Mouse (Mus musculus): ENCODE data around the gene Nploc4.

Gene Nploc4

GRCm38 (mm10) chr11:120378611-120379540, 58.6 kb downstream of the Nploc4 start, which contains the start of gene Faap100:
Gene Faap100, minus strand, starts transcription at chr11:120378764.
- peak; percentile 96 for DNase-seq (ENCODE audit: low read depth, low spot score)

DNA sequence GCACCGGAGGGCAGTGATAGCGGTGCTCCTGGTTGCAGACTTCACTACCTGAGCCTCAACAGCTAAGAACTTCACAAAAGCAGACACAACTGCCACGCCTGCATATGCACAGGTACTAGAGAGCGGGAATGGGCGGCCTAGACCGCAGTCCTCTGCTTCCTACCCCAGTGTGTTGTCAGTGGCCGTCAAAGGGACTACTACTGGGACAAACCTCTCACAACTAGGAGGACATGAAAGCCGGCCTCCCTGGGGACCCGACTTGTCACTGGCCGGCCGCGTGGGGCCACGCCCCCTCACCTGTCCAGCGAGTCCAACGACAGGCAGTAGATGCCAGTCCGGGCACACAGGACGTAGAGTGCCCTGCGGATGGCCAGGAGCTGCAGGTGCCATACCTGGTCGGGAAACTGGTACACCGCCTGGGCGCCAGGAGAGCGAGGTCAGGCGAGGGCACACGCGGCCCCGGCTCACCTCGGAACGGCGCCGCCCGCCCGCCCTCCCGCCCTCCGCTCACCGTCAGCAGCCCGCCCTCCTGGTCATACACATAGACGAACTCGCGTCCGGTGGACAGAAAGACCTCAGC, 59.4 kb downstream of the Nploc4 start:
- peak; percentile 50 for DNase-seq (ENCODE audit: low read depth, low spot score)

GRCm38 (mm10) chr11:120377337-120377736, 60.2 kb downstream of the Nploc4 start:
- no peak for DNase-seq (ENCODE audit: low read depth, low spot score)

- DNase-seq (ENCODE audit: low read depth, low spot score), result no peak
Measured at GRCm38 (mm10) chr11:120376302-120377160, 61.0 kb downstream of the Nploc4 start.

DNA sequence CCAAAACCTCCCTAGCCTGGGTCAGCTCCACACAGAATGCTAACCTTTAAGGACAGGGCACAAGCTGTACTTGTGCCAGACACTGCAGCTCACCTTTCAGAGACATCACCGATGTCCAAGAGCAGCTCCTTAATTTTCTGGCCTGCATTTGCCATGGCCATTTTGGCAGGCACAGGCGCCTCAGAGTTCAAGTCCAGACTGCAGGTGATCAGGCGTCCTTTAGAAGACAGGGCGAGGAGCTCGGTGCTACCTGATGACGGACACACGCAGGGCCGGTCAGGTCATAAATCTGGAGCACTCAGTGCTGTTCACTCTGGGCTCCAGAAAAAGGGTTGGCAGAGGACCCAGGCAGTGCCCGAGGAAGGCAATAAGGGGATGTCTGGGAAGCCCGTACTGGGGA, 62.2 kb downstream of the Nploc4 start:
- no peak for DNase-seq (ENCODE audit: low read depth, low spot score)

DNA sequence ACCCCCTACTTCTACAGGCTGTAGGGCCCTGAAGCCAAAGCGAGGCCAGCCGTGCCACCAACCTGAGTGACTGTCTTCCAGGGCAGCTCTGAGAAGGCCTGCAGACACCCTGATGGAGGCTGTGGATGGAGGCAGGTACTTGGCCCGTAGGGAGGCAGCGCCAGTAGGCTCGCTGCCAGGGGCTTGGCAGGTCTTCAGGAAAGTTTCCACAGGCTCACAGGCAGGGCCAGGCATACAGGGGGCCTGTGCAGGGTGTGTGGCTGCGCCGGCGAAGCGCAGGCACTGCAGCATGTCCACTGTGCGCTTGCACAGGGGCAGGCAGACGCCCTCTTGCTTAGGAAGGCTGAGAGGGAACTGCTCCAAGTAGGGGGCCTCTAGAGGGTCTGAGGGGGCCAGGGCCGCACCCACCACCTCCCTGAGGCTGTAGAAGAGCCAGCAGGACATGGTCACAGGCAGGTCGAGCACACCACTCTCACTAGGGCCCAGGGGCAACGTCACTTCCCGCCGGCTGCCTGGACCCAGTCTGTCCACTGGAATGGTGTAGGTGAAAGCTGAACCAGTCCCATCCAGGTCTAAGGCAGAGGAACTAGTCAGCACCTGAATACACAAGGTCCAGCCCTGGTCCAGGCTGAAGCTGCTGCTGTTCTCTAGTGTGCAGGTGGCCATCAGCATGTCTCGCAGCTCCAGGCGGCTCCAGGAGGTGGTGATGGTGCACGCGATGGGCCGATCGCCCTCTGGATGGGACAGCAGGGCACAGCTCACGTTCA, 63.5 kb downstream of the Nploc4 start:
- DNase-seq (ENCODE audit: low read depth, low spot score), result no peak

DNA sequence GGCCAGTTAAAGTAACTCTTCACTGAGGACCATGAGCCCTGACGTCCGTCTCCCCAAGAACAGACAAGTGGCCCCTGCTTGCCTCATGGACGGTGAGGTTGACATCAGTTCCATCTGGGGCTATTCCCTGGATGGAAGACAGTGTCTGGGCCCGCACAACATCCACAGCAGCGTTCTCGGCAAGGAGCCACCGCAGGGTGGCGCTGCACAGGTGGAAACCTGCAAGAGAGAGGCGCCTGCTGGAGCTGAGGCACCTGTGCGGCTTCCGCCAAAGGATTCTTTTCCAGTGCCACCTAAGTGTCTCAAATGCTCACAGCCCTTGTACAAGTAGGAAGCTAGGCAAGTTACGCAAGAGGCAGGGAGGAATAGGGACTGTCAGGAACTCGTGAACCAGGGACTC, 64.5 kb downstream of the Nploc4 start:
- DNase-seq (ENCODE audit: low read depth, low spot score), result no peak

GRCm38 (mm10) chr11:120369656-120370055, 67.9 kb downstream of the Nploc4 start:
- DNase-seq (ENCODE audit: low read depth, low spot score), result peak; percentile 60

GRCm38 (mm10) chr11:120366443-120367027, 71.0 kb downstream of the Nploc4 start:
- no peak for DNase-seq (ENCODE audit: low read depth, low spot score)

DNA sequence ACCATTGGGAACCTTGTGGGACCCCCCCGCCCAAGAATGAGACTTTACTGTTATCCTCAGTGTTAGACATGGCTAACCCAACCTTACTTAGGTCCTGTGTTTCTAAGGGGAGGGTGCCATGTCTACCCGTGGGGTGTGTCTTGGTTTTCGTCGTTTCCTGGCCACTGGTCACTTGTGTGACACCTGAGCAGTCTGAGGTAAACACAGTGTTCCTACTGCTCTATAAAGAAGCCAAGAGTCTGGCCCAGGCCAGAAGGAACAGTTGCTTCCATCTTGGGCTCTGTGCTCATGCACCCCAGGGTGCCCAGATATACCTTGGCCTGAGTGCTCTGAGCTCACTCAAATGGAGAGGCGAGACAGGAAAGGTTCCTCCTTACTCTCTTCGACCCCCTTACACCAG, 74.6 kb downstream of the Nploc4 start:
- no peak for DNase-seq (ENCODE audit: low read depth, low spot score)

- no peak for DNase-seq (ENCODE audit: low read depth, low spot score)
Measured at GRCm38 (mm10) chr11:120361295-120361694, 76.2 kb downstream of the Nploc4 start, which contains the start of gene Fscn2. Gene Fscn2, plus strand, starts transcription at chr11:120361534.

DNA sequence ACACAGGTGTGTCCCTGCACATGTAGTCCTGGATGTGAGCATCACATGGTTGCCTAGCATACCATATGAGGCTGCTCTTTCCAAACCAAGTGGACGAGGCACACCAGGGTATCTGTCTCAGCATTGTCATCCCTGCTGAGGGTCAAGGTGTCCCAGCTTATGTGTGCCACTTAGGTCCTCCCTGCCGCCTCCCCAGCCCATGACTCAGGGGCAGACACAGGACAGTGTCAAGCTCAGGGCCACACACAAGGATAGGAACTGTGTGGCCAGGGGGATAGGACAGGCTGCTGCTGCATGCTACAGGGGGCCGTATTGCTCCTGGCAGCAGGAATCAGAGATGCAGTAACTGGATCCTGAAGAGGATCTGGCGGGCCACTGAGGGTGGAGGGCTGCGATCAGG, 76.8 kb downstream of the Nploc4 start:
- no peak for DNase-seq (ENCODE audit: low read depth, low spot score)

DNA sequence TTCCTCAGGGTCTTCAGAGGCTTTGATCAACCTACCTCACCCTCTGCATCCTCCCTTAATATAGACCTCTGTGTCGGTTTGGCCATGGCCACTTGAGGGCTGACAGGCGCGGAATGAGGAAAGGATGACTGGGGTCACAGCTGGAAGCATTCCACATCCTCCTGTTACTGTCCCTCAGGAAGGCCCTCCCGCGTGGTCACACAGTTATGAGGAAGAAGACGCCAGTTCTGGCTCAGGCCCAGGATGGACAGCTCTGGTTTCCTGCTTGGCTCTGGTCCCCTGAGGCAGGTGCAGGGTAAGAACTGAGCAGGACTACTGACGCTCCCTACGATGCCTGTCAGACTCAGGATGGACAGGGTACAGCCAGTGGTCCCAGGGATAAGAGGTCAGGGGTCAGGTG, 77.4 kb downstream of the Nploc4 start:
- DNase-seq (ENCODE audit: low read depth, low spot score), result peak; percentile 30

- no peak for DNase-seq (ENCODE audit: low read depth, low spot score)
Measured at GRCm38 (mm10) chr11:120359391-120359790, 78.1 kb downstream of the Nploc4 start.

DNA sequence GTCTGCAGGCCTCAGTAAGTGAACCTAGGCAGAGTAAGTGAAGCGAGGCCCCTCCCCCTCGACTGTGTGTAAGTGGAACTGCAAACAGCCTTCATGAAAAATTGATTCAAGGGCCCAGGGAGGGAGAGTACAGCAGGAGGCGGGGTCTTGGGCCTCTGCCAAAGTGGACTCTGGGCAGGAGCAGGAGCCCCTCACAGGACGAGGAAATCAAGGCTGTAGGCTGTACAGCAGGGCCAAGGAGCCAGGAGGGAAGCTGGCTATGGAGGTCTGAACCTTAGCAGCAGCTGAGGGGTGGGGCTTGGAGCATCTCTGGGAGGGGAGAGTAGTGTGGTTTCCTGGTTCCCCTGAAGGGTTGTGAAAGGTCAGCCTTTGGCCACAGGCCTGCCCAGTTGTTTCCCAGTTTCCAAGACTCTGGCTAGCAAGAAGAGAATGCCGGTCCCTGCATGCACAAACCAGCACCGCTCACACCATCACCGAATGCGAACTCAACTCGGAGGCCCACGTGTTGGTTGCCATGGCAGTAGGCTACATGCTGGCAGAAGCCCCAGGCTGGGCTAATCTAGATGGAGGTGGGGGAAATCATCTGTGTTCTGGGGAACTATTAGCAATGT, 79.6 kb downstream of the Nploc4 start:
- peak; percentile 77 for DNase-seq (ENCODE audit: low read depth, low spot score)

GRCm38 (mm10) chr11:120356900-120357299, 80.6 kb downstream of the Nploc4 start:
- DNase-seq (ENCODE audit: low read depth, low spot score), result no peak

- no peak for DNase-seq (ENCODE audit: low read depth, low spot score)
Measured at GRCm38 (mm10) chr11:120356319-120356840, 81.1 kb downstream of the Nploc4 start.

DNA sequence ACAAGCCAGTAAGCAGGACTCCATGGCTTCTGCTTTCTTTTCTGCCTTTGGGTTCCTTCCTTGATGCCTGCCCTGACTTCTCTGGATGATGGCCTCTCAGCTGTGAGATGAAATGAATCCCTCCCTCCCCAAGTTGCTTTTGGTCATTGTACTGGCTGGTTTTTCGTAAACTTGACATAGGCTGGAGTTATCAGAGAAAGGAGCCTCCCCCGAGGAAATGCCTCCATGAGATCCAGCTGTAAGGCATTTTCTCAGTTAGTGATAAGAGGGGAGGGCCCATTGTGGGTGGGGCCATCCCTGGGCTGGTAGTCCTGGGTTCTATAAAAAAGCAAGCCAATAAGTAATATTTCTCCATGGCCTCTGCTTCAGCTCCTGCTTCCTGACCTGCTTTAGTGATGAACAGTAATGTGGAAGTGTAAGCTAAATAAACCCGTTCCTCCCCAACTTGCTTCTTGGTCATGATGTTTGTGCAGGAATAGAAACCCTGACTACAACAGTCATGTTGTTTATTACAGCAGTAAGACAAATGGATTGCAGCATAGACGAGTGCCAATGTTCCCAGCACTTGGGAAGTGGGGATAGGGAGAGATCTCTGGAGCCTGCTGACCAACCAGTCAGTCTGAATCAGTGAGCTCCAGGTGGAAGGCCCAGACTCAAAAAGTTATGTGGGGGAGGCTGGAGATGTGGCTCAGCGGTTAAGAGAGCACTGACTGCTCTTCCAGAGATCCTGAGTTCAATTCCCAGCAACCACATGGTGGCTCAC, 82.0 kb downstream of the Nploc4 start:
- no peak for DNase-seq (ENCODE audit: low read depth, low spot score)

Measured in mesoderm, embryonic 11.5 days (tissue).